Mouse (Mus musculus) ES-E14 (cell line): ENCODE measurements around the gene Clasp2. TPM values are rescaled to one million over a fixed set of nuclear protein-coding genes. Genes with fewer than 3 reads are reported as not detected.

Source experiments
- DNase-seq: peaks from one replicate; pipeline ENCODE4 v3.0.0-alpha.2; 2013; ENCODE audit warnings: low read depth, low spot score
- H3K27ac ChIP-seq: 2 replicates; pipeline ENCODE4 v1.5.1; 2012; ENCODE audit warnings: low read depth, mild to moderate bottlenecking, low read length, moderate library complexity, mixed read lengths; ENCODE audit not compliant: poor library complexity, insufficient read depth, severe bottlenecking
- H3K36me3 ChIP-seq: 2 replicates; pipeline ENCODE4 v1.6.1; 2012; ENCODE audit warnings: mild to moderate bottlenecking, low read length, moderate library complexity, mixed read lengths; ENCODE audit not compliant: control insufficient read depth, poor library complexity, insufficient read depth, severe bottlenecking
- H3K4me1 ChIP-seq, 2 experiments: fragments of 150-350 bp in 1 of 2; sonication (generic) in 1 of 2; 2 replicates each; pipeline ENCODE4 v1.6.1; 2012; ENCODE audit warnings: low read length in 2 of 2, mild to moderate bottlenecking in 1 of 2, mixed read lengths in 1 of 2; ENCODE audit not compliant: control insufficient read depth in 2 of 2, insufficient read depth in 2 of 2, poor library complexity in 1 of 2
- H3K4me3 ChIP-seq, 2 experiments: fragments of 150-350 bp in 1 of 2; sonication (generic) in 1 of 2; 2 replicates each; pipeline ENCODE4 v1.5.1; 2012; ENCODE audit warnings: low read length in 2 of 2, low read depth in 1 of 2, mild to moderate bottlenecking in 1 of 2, mixed read lengths in 1 of 2; ENCODE audit not compliant: insufficient read depth in 1 of 2, poor library complexity in 1 of 2, severe bottlenecking in 1 of 2
- H3K9ac ChIP-seq: 2 replicates; pipeline ENCODE4 v1.6.1; 2012; ENCODE audit warnings: low read depth, mild to moderate bottlenecking, low read length, mixed read lengths; ENCODE audit not compliant: poor library complexity, insufficient read depth, severe bottlenecking
- H3K9me3 ChIP-seq: fragments of 150-350 bp; sonication (generic); 2 replicates; pipeline ENCODE4 v1.6.1; 2012; ENCODE audit warnings: low read depth, mild to moderate bottlenecking, low read length; ENCODE audit not compliant: control insufficient read depth, insufficient read depth
- CHD2 ChIP-seq: IDR thresholded peaks from 2 replicates; pipeline ENCODE4 v1.6.1; 2014; ENCODE audit warnings: mild to moderate bottlenecking, low read depth, low read length, inconsistent platforms
- HCFC1 ChIP-seq: IDR thresholded peaks from 2 replicates; pipeline ENCODE4 v1.6.1; 2012; ENCODE audit warnings: low read length, inconsistent platforms, borderline replicate concordance; ENCODE audit not compliant: insufficient read depth
- MAFK ChIP-seq: IDR thresholded peaks from 2 replicates; pipeline ENCODE4 v1.6.1; 2014; ENCODE audit warnings: mild to moderate bottlenecking, low read depth, low read length, inconsistent platforms; ENCODE audit not compliant: insufficient read depth
- ZC3H11A ChIP-seq: IDR thresholded peaks from 2 replicates; pipeline ENCODE4 v1.6.1; 2012; ENCODE audit warnings: low read depth, mild to moderate bottlenecking, inconsistent platforms, low read length, borderline replicate concordance
- ZNF384 ChIP-seq: IDR thresholded peaks from 2 replicates; pipeline ENCODE4 v1.6.1; 2012; ENCODE audit warnings: low read depth, low read length, inconsistent platforms
- in situ Hi-C, 2 experiments: fragments of 600-800 bp; cut with MboI; formaldehyde crosslinking; loops; one replicate each; pipeline ENCODE4 v1.15.1; 2025; ENCODE audit warnings: low sequenced_read_pairs in 2 of 2, inconsistent platforms in 1 of 2; ENCODE audit not compliant: unreplicated experiment in 2 of 2
- total RNA-seq: library from RNA; depleted of rRNA; stranded (reverse); fragments of 300-350 nt; gene quantifications from 2 replicates; pipeline ENCODE4 v1.2.3, GENCODE M21; 2012

Gene Clasp2
- total RNA-seq, 1 experiment: 35.5 TPM

GRCm38 (mm10) chr9:113813086-113813485, 71.8 kb downstream of the Clasp2 start:
- TF ChIP-seq CHD2: no peak
- H3K36me3 ChIP-seq: peaks cover 2% of the 10 kb centered on the region
- no peak overlapping the region for H3K4me3 ChIP-seq
- no peak overlapping the region for H3K27ac ChIP-seq
- no peaks in the 10 kb centered on the region for H3K9me3 ChIP-seq
- peaks cover 0 to 2% of the 10 kb centered on the region in 2 experiments; a peak in 1 of 4 replicates for H3K4me1 ChIP-seq
- no peak for DNase-seq
- H3K9ac ChIP-seq: no peak overlapping the region
- in situ Hi-C loops: no loop called here

GRCm38 (mm10) chr9:113815836-113816235, 74.6 kb downstream of the Clasp2 start:
- Histone ChIP-seq H3K9me3 (no peaks in the 10 kb centered on the region), H3K4me3 (no peak overlapping the region), H3K27ac (no peak overlapping the region), H3K4me1 (peaks cover 0 to 2% of the 10 kb centered on the region in 2 experiments; a peak in 1 of 4 replicates), H3K36me3 (peaks cover 2% of the 10 kb centered on the region), H3K9ac (no peak overlapping the region)
- in situ Hi-C loops: no loop called here
- no peak for DNase-seq
- TF ChIP-seq HCFC1 (no peak), ZNF384 (no peak), CHD2 (no peak), MAFK (no peak), ZC3H11A (no peak)

- Histone ChIP-seq H3K9ac (no peak overlapping the region), H3K27ac (no peak overlapping the region), H3K4me1 (no peaks in the 10 kb centered on the region), H3K4me3 (no peak overlapping the region), H3K9me3 (no peaks in the 10 kb centered on the region), H3K36me3 (peaks cover 2% of the 10 kb centered on the region; the same call in 1 of the 2 replicates)
- in situ Hi-C loops: no loop called here
- DNase-seq: no peak
- no peak for TF ChIP-seq HCFC1
- no peak for TF ChIP-seq ZNF384
- TF ChIP-seq MAFK: no peak
- no peak for TF ChIP-seq ZC3H11A
- no peak for TF ChIP-seq CHD2
These were observed 80.9 kb downstream of the Clasp2 start for GRCm38 (mm10) chr9:113822150-113822549.

DNA sequence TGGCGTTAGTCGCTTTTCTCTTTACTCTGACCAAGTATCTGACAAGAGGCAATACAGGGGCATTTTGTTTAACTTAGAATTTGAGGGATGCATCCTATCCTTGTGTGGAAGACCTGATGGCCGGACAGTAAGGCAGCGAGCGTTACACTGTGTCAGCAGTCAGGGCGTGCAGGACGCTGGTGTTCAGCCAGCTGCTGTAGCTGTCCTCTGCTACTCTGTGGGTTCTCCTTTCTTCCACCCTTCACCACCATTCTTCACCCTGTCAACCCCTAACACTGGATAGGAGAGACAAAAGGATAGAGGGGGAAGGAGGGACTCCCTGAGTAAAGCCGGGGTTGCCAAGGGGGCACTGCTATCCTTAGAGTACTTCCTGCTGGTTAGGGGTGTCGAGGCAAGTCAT, 87.4 kb downstream of the Clasp2 start:
- Histone ChIP-seq H3K27ac (no peak overlapping the region), H3K9me3 (no peaks in the 10 kb centered on the region), H3K4me3 (no peak overlapping the region), H3K4me1 (no peaks in the 10 kb centered on the region), H3K9ac (no peak overlapping the region), H3K36me3 (peaks cover 2% of the 10 kb centered on the region; the same call in 1 of the 2 replicates)
- no peak for DNase-seq
- in situ Hi-C loops: no loop called here
- TF ChIP-seq ZNF384 (no peak), CHD2 (no peak), MAFK (no peak), ZC3H11A (no peak), HCFC1 (no peak)

DNA sequence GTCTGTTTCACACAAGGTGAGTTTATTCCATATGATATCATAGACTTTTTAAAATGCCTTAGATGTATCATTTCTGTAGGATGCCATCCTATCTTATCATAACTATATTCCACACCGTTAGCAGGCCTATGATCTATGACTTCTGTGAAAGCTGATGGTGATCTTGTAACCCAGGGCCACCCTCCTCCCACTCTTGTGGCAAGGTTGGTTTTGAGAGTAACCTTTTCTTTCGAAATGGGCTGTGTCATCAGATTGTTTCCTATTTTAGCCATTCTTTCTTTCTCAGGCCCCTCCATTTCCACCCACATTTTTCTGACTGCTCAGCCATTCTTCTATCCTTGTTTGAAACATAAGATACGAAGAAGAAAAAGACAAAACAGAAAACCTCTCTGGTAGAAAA, 88.9 kb downstream of the Clasp2 start:
- in situ Hi-C loops: no loop called here
- H3K9ac ChIP-seq: no peak overlapping the region
- H3K4me1 ChIP-seq: no peaks in the 10 kb centered on the region
- no peak overlapping the region for H3K27ac ChIP-seq
- no peaks in the 10 kb centered on the region for H3K9me3 ChIP-seq
- H3K36me3 ChIP-seq: no peaks in the 10 kb centered on the region
- DNase-seq: no peak
- H3K4me3 ChIP-seq: no peak overlapping the region
- no peak for TF ChIP-seq MAFK
- TF ChIP-seq HCFC1: no peak
- TF ChIP-seq ZC3H11A: no peak
- TF ChIP-seq ZNF384: no peak
- TF ChIP-seq CHD2: no peak
